Mouse (Mus musculus) megakaryocyte-erythroid progenitor cell, adult 5-6 weeks (primary cell): ENCODE data around the gene Camsap1. TPM values are rescaled to one million over a fixed set of nuclear protein-coding genes. Genes with fewer than 3 reads are reported as not detected.

Experiments used
- ATAC-seq: replicated peaks from 2 replicates; pipeline ENCODE4 v1.8.0; 2016; ENCODE audit warnings: mild to moderate bottlenecking, inconsistent platforms; ENCODE audit not compliant: severe bottlenecking, poor library complexity, low FRiP score, low TSS enrichment
- total RNA-seq, 2 experiments: library from RNA; stranded (forward) in 1 of 2; stranded (reverse) in 1 of 2; fragments of 200-1000, 215-1000 nt in 1 of 2; fragments of >200 nt in 1 of 2; fragmentation: Nextera tagmentation in 1 of 2; gene quantifications; 2 replicates each; pipeline ENCODE4 v1.2.3; 2014 to 2017

Camsap1 gene
- total RNA-seq, 2 experiments from 2014 or later, result 37.5 to 44.6 TPM

DNA sequence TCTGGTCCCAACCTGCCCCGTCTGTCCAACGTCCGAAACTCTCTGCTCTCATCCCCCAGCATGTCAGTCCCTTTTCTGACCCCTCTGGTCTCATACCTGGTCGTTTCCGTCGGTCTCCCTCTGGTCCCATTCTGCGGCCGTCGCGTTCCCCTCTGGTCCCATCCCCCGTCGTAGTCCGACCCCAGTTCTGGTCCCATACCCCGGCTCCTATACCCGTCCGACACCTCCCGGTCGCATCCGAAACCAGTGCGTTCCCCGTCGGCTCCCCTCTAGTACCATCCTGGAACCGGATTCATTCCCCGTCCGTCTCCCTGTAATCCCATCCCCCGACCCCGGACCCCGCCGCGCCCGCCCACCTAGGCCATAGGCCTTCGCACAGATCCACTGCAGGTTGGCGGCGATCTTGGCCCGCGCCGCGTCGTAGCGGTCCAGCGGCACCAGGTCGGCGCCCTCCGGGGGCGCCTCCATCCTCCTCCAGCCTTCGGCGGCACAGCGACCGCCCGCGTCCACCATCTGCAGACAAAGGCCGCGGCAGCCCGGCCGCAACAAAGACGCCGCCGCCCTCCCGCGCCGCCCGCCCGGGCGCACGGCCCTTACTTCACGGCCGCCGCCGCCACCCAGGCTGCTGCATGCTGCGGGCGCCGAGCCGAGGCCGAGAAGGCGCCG lies 523 bp downstream of the Camsap1 start:
- no peak for ATAC-seq

DNA sequence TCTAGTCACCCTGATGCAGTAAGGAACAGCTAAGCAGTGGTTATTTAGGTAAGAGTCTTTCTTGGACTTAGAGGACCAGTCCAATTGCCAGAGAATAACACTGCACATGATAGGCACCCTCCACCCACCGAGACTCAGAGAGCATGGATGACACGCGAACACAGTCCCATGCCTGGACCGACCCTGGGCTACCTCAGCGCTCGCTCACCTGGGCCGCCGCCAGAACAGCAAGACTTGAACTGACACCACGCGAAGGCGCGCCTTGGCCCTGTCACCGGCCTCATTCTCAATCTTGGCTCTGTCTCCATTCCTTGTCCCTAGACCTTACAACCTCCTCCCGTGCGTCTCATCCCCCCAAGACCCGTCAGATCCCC lies 1.0 kb downstream of the Camsap1 start:
- no peak for ATAC-seq

DNA sequence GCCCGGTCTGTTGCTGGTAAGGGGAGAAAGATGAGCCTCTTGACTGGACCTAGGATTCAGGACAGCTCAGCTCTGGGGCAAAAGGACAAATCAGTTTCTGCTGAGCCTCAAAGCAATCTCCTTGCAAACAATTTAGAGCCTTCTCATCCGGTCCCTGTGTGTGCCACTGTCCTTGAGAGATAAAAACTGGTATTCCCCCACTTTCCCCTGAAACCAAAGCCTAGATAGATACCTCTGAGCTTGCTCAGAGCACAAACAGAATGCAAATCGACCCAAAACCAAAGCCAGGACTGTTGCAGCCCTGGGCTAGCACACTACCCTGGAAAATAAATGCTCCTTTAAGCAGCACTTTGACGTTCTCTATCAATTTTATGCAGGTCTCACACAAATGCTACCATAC lies 4.1 kb downstream of the Camsap1 start:
- no peak for ATAC-seq

- no peak for ATAC-seq
Observed at GRCm38 (mm10) chr2:25977587-25978239, 5.4 kb downstream of the Camsap1 start.

- no peak for ATAC-seq
Observed at GRCm38 (mm10) chr2:25975141-25975770, 7.8 kb downstream of the Camsap1 start.

DNA sequence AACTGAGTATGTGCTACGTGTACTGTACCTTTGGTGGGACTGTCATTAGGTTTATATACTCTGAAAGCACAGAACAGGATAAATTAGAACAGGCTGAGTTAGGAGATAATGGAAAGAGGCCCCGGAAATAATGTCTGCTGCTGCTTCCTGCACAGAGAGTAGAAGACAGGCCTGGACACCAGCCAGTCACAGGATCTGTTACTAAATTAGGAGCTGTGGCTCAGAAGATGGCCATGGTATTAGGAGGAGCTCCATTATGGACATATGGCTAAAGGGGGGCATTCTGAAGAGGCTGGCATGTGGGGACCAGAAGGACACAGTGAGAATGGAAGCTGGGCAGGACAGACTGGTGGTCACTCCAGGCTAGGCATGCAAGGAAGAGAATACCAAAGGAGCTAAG lies 12.7 kb downstream of the Camsap1 start:
- ATAC-seq, result no peak

- no peak for ATAC-seq
Observed at GRCm38 (mm10) chr2:25969319-25969718, 13.8 kb downstream of the Camsap1 start.

DNA sequence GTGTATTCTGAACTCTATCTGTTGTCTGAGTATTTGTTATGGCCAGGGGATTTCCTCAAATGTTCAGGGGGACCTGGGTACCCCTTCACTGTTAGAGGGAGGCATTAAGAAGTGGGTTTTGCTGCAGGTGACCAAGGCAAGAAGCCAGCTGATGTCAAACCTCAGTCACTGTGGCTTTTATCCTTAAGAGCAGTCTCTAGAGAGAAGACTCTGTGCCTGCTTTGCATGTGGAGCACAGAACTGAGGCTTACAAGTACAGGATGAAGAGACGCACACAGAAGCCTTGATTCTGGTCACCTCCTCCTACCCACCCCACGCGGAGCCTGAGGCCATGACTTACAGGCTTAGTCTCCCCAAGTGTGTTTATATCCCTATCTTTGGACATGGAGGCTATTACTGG lies 33.8 kb downstream of the Camsap1 start:
- no peak for ATAC-seq

- no peak for ATAC-seq
Observed at GRCm38 (mm10) chr2:25947950-25948349, 35.1 kb downstream of the Camsap1 start.

DNA sequence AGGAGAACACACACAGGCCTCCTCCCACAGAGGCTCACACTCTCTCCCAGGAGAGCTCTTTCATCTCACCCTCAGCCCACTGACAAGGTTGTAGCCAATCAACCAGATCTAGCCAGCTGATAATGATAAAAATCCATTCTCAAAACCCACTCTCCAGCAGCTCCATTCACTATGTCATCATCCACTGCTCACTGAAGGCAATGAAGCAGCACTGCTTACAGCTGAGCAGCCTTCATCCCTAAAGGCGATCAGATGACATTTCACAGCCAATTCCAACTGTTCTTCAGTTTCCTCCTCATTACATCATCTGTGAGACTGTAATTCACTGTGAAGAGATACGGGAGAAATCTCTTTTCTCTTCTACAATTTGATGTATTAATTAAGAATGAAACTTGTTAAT lies 39.3 kb downstream of the Camsap1 start:
- ATAC-seq, result no peak

DNA sequence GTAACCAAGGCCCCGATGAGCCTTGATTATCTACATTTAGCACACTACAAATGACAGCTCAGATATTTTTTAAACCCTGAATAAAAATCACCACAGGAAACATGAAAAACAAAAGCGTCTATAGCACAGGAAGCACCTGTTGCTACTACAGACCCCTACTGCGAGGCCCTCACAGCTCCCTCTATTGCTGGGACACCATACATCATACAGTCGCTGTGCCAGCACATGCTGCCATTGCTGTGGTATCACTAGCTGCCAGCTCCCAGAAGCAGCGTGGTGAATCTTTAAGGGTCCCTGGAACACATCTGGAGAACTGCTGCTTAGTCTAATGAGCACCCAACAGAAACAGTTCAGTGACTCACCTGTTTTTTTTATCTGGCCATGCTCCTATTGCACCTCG lies 42.6 kb downstream of the Camsap1 start:
- no peak for ATAC-seq

DNA sequence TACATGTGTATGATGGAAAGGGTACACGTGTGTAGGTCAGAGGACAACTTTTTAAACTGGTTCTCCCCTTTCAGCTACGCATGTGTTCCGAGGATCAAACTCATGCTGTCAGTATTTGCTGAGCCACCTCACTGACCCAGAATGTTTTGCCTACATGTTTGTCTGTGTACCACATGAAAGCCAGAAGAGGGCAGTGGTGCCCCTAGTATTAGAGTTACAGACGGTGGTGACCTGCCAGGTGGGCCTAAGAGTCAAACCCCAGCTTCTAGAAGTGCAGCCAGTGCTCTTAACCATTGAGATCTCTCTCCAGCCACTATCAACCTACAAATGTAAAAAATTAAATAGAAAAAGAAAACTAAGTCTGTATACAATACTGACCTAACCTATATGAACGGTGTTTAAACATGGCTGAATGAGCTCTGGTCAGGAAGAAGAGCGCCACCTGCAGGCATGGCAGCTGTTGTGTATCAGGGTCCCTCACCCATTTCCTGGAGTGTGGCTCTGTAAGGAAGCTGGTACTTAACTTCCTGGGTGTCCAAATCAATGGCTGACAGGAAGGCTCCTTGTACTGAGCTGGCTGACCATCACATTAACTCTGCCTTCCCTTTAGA lies 51.7 kb downstream of the Camsap1 start:
- peak; percentile 46; the same call in 1 of the 2 replicates for ATAC-seq

- ATAC-seq, result no peak
Observed at GRCm38 (mm10) chr2:25927821-25928220, 55.3 kb downstream of the Camsap1 start.

- ATAC-seq, result no peak
Observed at GRCm38 (mm10) chr2:25924934-25925333, 58.1 kb downstream of the Camsap1 start.

DNA sequence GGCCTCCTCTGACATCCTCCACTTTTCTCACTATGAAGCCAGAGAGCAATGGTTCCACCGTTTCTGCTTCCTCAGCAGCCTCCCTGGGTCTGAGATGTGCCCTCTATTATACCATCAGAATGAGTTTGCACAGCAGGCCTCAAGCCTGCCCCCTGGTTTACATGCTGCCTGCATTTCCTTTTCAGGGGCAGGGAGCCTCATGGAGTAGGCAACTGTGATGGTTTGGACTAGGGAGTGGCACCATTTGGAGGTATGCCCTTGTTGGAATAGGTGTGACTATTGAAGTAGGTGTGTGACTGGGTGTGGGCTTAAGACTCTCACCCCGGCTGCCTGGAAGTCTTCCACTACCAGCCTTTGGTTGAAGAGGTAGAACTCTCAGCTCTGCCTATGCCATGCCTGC lies 59.3 kb downstream of the Camsap1 start:
- no peak for ATAC-seq

DNA sequence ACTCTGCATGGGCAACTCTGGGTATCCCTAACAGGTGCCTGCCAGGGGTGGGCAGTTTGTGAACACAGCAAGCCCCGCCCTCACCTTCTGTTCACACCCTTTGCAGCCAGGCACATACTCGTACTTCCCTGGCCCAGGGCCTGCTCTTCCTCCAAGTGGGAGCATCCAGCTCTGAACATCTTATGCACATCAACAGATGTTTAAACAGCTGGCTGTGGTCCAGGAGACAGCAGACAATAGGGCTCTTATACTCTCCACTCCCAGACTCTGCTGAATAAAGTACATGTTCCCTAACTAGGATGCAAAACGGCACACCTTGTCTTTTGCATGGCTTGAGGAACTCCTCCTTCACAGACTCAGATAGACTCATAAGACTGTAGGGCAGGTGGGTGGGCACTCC lies 63.1 kb downstream of the Camsap1 start:
- no peak for ATAC-seq

GRCm38 (mm10) chr2:25918408-25918807 lies 64.7 kb downstream of the Camsap1 start:
- ATAC-seq, result no peak

DNA sequence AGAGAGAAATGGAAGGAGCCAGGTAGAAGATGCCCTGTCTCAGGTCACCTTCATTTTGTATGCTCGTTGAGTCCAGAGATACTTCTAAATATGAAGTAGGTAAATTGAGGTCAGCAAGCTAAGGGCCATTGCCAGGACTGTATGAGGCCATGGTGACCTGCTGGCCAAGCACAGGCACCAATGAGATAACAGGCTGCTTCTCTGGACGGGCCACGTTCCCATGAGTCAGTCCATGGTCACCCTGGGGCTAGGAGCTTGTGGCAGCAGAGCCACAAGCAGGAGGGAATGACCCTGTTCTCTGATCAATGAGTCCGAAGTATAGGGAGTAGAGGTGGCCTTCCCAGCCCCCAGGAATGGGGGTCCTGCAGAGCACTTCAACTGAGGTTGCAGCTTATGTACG lies 68.3 kb downstream of the Camsap1 start:
- no peak for ATAC-seq

- ATAC-seq, result no peak
Observed at GRCm38 (mm10) chr2:25914201-25914600, 68.9 kb downstream of the Camsap1 start.

DNA sequence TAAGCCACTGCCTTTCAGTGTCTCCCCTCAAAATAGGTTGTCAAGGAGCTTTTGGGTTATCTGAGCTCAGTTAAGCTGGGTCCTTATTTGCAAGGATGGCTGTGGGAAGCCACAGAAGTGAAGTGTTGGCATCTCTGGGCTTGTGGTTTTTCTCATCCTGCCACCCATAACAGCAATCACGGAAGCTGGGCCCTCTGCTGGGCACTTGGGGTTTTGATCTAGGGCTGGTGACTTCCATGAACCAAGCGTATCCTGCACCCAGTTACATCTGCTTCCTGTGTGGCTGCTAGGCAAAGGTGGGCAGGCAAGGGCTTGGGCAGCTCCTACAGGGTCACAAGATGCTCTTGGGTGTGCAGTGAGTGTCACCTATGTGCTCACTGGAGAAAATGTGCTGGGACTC lies 69.8 kb downstream of the Camsap1 start:
- ATAC-seq, result no peak; the same call in 1 of the 2 replicates

- no peak for ATAC-seq
Observed at GRCm38 (mm10) chr2:25909872-25910271, 73.2 kb downstream of the Camsap1 start.
